Mouse (Mus musculus): ENCODE measurements around the gene Trappc11.

DNA sequence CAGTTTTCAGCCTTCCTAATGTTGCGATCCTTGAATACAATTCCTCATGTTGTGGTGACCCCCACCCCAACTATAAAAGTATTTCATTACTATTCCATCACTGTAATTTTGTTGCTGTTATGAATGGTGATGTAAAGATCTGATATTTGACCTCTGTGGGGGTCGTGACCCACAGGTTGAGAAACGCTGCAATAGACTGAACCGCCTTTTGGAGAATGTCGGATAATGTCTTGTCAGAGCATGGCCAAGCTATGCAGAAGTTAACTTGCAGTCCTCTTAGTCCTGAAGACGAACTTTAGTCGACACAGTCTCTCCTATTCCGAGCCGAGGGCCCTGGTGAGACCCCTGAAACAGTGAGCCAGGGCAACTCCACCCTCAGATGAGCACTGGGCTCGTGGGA lies 13.8 kb upstream of the Trappc11 start:
- no peak for TF ChIP-seq CTCF (IDR thresholded peaks at IDR 0.05; ENCODE audit: low read depth)
- no peak for TF ChIP-seq EP300 (IDR thresholded peaks at IDR 0.05; ENCODE audit: low read depth)

All from heart, postnatal 0 days (tissue).